Mouse (Mus musculus) ES-Bruce4 (cell line): Measurements from ENCODE around the gene Unc5b.

Source experiments
- CTCF ChIP-seq: IDR thresholded peaks from one replicate; pipeline ENCODE4 v1.8.1; 2011; ENCODE audit warnings: low read depth, low read length
- EP300 ChIP-seq: IDR thresholded peaks from 2 replicates; pipeline ENCODE4 v1.6.1; 2011; ENCODE audit warnings: low read depth, low read length; ENCODE audit not compliant: insufficient read depth
- POLR2A ChIP-seq: IDR thresholded peaks from one replicate; pipeline ENCODE4 v1.8.1; 2011; ENCODE audit warnings: low read length; ENCODE audit not compliant: insufficient read depth

DNA sequence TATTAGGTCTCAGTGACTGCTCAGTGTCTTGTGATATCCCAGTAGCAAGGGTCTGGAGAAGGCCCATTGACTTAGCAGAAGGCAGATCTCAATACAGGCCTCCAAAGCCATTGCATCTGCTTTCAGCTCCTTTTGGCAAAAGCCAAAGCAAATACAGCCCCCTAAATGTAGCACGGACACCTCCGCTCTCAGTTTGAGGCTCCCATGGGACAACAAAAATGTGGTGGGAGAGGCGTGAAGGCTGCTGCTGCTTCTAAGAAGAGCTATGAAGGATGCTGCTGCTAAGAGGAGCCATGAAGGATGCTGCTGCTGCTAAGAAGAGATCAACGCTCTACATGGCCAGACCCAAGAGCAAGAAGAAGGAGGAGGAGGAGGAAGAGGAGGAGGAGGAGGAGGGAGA, 48.4 kb upstream of the Unc5b start:
- no peak for TF ChIP-seq CTCF
- no peak for TF ChIP-seq EP300
- TF ChIP-seq POLR2A, result no peak
